Mouse (Mus musculus): ENCODE measurements around the gene Duox1. TPM values are rescaled to one million over a fixed set of nuclear protein-coding genes. Genes with fewer than 3 reads are reported as not detected.

Duox1 gene
- total and polyA plus RNA-seq, 3 experiments = not detected

DNA sequence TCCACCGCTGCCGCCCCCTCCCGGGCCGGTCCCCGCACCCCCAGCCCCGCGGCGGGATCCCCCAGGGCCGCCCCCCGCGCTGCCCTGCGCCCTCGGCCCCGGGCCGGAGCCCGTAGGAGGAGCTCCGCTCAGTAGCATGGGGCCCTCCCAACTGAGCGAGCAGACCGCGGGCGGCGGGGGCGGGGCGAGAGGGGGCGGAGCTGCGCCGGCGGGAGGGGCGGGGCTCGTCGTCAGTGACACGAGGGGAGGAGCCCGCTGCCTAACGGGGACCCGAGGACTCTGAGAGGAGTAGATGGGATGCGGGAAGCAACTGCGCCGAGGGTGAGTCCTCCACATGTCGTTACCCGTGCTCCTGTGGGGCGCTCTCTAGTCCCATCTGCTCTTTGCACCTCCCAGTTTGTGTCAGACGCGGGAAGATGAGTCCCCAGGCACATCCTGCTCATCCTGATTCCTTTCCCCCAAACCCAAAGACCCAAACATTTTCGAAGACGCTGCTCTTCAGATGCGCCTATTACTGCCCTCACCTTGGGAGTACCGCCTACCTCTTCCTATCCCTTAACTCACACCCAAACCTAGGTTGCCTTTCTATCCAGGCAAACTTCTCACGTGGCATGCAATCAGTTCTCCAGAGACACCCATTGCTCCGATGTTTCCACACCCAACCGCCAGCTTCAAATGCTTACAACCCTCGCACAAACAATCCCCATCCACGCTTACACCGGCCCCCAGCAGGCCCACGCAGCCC is 53.7 kb downstream of the Duox1 start, which contains the start of gene Shf (continued):
- TF ChIP-seq RAD21 (IDR thresholded peaks at IDR 0.05; ENCODE audit: low read depth, low read length) (no peak), CTCF (conservative IDR thresholded peaks at IDR 0.05 in 1 of 2, IDR thresholded peaks at IDR 0.05 in 1 of 2; ENCODE audit: low read depth in 2 of 2, low read length in 2 of 2) (no peak), MYC (IDR thresholded peaks at IDR 0.05; ENCODE audit: low read depth, low read length) (0 out of 2 replicates have a peak, but pooled peaks have one; percentile 11)

DNA sequence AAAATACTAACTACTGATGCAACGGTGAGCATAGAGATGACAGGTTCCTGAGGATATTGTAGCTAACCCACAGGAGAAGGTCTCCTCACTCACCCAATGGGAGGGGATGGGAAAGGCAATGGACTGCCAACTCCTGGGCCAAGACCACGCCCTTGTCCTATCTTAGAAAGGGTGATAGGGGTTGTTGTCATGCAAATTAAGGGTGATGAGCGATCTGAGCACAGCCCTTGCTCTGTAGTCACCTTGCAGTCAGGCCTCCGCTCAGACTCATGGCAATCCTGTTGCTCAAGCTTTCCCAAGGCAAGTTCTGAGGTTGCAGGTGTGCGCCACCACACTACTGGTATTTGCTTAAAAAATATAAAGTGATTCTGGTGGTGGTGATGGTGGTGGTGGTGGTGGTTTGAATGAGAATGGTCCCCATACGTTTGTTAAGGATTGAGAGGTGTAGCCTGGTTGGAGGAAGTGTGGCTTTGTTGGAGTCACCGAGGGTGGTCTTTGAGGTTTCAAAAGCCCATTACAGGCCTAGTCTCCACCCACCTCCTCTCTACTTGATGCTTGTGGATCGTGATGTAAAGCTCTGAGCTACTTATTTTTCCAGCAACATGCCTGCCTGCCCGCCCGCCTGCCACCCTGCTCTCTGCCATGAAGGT is 54.8 kb downstream of the Duox1 start:
- Histone ChIP-seq H3K27me3 (replicated peaks) (peaks cover 12% of the 10 kb centered on the region), H3K4me3 (replicated peaks in 1 of 3; ENCODE audit: low read depth in 2 of 3, low read length in 2 of 3, poor library complexity in 1 of 3) (no peak overlapping the region), H3K4me2 (ENCODE audit: insufficient read depth, low read depth, poor library complexity, severe bottlenecking) (peak overlapping the region; percentile 90; the same call in 1 of the 2 replicates), H3K9ac (ENCODE audit: insufficient read depth, low read depth) (no peak overlapping the region), H3K36me3 (replicated peaks in 1 of 2; ENCODE audit: control insufficient read depth in 1 of 2, insufficient read depth in 1 of 2, low read length in 1 of 2) (no peaks in the 10 kb centered on the region), H3K79me2 (replicated peaks; ENCODE audit: control insufficient read depth, extremely low read depth, insufficient read depth, poor library complexity, severe bottlenecking) (no peaks in the 10 kb centered on the region), H3K4me1 (ENCODE audit: control insufficient read depth in 1 of 2, insufficient read depth in 2 of 2) (peaks cover 8 to 27% of the 10 kb centered on the region in 2 experiments), H3K27ac (ENCODE audit: insufficient read depth, low read depth) (no peak overlapping the region), H3K9me3 (replicated peaks; ENCODE audit: low read length) (no peaks in the 10 kb centered on the region)
- no peak for DNase-seq (ENCODE audit: extremely low read depth)
- TF ChIP-seq MAFK (IDR thresholded peaks at IDR 0.05; ENCODE audit: insufficient replicate concordance, low read length) (no peak), MEF2A (IDR thresholded peaks at IDR 0.05; ENCODE audit: borderline replicate concordance, low read depth, low read length) (0 out of 2 replicates have a peak, but pooled peaks have one; percentile 17)
- dilution Hi-C loops (cut with MboI; ENCODE audit: extremely low pct_ligation_motif_present, extremely low pct_unique_long_range_greater_than_20kb, low sequenced_read_pairs) = no loop called here
- in situ Hi-C loops (cut with MboI; ENCODE audit: low pct_ligation_motif_present, low pct_unique_long_range_greater_than_20kb, low sequenced_read_pairs) = no loop called here

DNA sequence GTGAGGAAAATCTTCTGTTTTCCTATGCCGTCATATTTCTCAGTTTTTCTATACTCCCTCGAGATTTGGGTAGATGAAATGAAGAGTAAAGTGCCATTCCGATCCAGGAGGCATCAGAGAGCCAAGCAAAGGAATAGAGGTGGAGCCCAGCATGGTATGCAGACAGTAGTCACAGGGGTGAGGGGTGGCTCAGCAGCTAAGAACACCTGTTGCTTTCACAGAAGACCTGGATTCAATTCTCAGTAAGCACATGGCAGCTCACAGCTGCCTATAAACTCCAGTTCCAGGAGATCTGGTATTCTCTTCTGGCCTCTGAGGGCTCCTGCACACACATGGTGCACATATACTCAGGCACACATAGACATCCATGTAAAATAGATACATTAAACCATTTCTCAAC is 56.6 kb downstream of the Duox1 start:
- Histone ChIP-seq H3K9me3 (replicated peaks; ENCODE audit: low read length) (no peaks in the 10 kb centered on the region), H3K36me3 (replicated peaks in 1 of 2; ENCODE audit: control insufficient read depth in 1 of 2, insufficient read depth in 1 of 2, low read length in 1 of 2) (no peaks in the 10 kb centered on the region), H3K4me1 (ENCODE audit: control insufficient read depth in 1 of 2, insufficient read depth in 2 of 2) (peaks cover 8 to 27% of the 10 kb centered on the region in 2 experiments), H3K9ac (ENCODE audit: insufficient read depth, low read depth) (no peak overlapping the region), H3K27me3 (replicated peaks) (peaks cover 12% of the 10 kb centered on the region), H3K4me3 (replicated peaks in 1 of 3; ENCODE audit: low read depth in 2 of 3, low read length in 2 of 3, poor library complexity in 1 of 3) (no peak overlapping the region), H3K79me2 (replicated peaks; ENCODE audit: control insufficient read depth, extremely low read depth, insufficient read depth, poor library complexity, severe bottlenecking) (no peaks in the 10 kb centered on the region), H3K27ac (ENCODE audit: insufficient read depth, low read depth) (no peak overlapping the region), H3K4me2 (ENCODE audit: insufficient read depth, low read depth, poor library complexity, severe bottlenecking) (no peak overlapping the region)
- no peak for DNase-seq (ENCODE audit: extremely low read depth)
- dilution Hi-C loops (cut with MboI; ENCODE audit: extremely low pct_ligation_motif_present, extremely low pct_unique_long_range_greater_than_20kb, low sequenced_read_pairs) (no loop called here), in situ Hi-C loops (cut with MboI; ENCODE audit: low pct_ligation_motif_present, low pct_unique_long_range_greater_than_20kb, low sequenced_read_pairs) (no loop called here)
- TF ChIP-seq RAD21 (IDR thresholded peaks at IDR 0.05; ENCODE audit: low read depth, low read length) = no peak
- no peak for TF ChIP-seq NELFE (IDR thresholded peaks at IDR 0.05; ENCODE audit: low read depth, low read length)
- TF ChIP-seq ZNF384 (IDR thresholded peaks at IDR 0.05; ENCODE audit: low read depth, low read length) = no peak
- no peak for TF ChIP-seq GABPA (IDR thresholded peaks at IDR 0.05; ENCODE audit: insufficient replicate concordance, low read depth, low read length)
- no peak for TF ChIP-seq CHD1 (IDR thresholded peaks at IDR 0.05; ENCODE audit: low read depth, low read length)
- TF ChIP-seq POLR2AphosphoS2 (IDR thresholded peaks at IDR 0.05; ENCODE audit: low read depth, low read length) = no peak
- TF ChIP-seq TBP (conservative IDR thresholded peaks at IDR 0.05; ENCODE audit: low read depth, low read length) = no peak
- TF ChIP-seq CHD2 (IDR thresholded peaks at IDR 0.05; ENCODE audit: low read length) = no peak
- TF ChIP-seq RCOR1 (conservative IDR thresholded peaks at IDR 0.05; ENCODE audit: low read depth, low read length) = no peak
- TF ChIP-seq ZC3H11A (IDR thresholded peaks at IDR 0.05; ENCODE audit: low read depth, low read length) = no peak
- TF ChIP-seq ZKSCAN1 (IDR thresholded peaks at IDR 0.05; ENCODE audit: borderline replicate concordance, low read depth, low read length) = no peak
- TF ChIP-seq MXI1 (IDR thresholded peaks at IDR 0.05; ENCODE audit: low read depth, low read length) = no peak
- no peak for TF ChIP-seq SMC3 (IDR thresholded peaks at IDR 0.05; ENCODE audit: low read depth, low read length)
- TF ChIP-seq JUN (IDR thresholded peaks at IDR 0.05; ENCODE audit: insufficient read depth, low read depth, low read length) = no peak
- no peak for TF ChIP-seq ETS1 (conservative IDR thresholded peaks at IDR 0.05; ENCODE audit: low read depth, low read length)
- no peak for TF ChIP-seq BHLHE40 (IDR thresholded peaks at IDR 0.05; ENCODE audit: low read depth, low read length)
- no peak for TF ChIP-seq EP300 (IDR thresholded peaks at IDR 0.05; ENCODE audit: low read length)

Measured in CH12.LX (cell line).